Mouse (Mus musculus): ENCODE data around the gene Lix1l.

Gene Lix1l

GRCm38 (mm10) chr3:96600639-96601250, at the start of gene Lix1l:
Gene Lix1l (plus strand): TSS chr3:96601149.
- DNase-seq (ENCODE audit: low spot score in 2 of 2) = peak; percentile 72 to 89

GRCm38 (mm10) chr3:96551203-96551602, 49.7 kb upstream of the Lix1l start:
- DNase-seq (ENCODE audit: low spot score in 2 of 2) = no peak

DNA sequence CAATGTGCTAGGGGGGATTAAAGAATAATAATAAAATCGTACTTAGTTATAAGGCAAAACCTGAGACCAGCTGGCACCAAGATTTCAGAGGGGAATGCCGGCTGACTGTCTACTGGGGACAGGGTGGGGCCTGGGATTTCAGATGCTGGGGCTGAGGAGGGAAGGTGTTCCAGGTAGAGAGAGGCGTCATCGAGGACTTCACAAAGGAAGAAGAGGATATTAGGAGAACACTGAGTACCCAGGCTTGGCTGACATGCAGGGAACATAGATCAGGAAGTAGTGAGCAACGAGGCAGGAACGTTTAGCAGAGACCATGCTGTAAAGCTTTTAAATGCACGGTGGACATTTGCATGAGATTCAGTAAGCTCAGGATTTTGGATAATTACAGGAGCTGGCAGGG, 49.1 kb upstream of the Lix1l start:
- no peak for DNase-seq (ENCODE audit: low spot score in 2 of 2)

GRCm38 (mm10) chr3:96553601-96554000, 47.3 kb upstream of the Lix1l start:
- DNase-seq (ENCODE audit: low spot score in 2 of 2) = no peak

DNA sequence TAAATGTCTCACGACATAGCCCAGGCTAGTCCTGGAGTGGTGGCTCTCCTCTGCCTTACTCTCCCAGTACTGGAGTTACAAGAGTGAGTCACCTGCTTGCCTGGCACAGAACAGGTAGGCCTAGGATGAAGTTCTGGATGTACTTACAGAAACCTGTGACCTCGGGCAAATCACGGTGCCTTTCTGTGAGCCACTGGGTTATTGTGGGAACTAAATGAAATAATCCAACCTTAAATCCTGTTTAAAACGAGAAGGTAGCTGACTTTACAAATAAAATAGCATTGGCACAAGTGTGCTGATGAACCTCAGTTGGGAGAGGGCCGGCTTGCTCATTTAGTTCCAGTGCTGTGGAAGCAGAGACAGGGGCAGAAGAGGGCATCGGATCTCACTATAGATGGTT, 46.7 kb upstream of the Lix1l start:
- no peak for DNase-seq (ENCODE audit: low spot score in 2 of 2)

DNA sequence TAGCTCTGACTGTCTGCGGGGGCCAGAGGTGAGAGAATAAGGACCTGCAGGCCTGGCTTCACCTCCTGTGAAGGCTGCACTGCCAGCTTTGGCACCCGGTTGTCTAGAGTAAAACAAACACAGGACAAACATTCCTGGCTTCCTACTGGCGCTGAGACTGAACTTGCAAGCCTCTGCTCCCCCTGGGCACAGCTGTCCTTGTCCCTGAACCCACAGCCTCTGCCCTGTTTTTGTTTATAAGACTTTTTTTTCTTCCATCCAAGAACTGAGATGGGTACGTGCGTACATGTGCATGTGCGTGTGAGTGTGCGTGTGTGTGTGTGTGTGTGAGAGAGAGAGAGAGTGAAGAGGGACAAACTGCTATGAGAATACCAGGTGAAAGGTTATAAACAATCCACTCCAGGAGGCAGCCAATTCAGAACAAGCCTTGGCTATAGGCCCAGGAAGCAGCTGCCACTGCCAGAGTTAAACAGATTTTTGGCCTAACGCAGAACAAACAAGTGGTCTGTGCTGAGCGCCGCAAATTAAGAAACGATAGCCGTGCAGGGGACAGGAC, 45.8 kb upstream of the Lix1l start:
- DNase-seq (ENCODE audit: low spot score in 2 of 2) = peak in 1 of 2 experiments; percentile 73

GRCm38 (mm10) chr3:96555999-96556614, 44.8 kb upstream of the Lix1l start:
- no peak for DNase-seq (ENCODE audit: low spot score in 2 of 2)

- no peak for DNase-seq (ENCODE audit: low spot score in 2 of 2)
Observed at GRCm38 (mm10) chr3:96556651-96557635, 44.0 kb upstream of the Lix1l start.

DNA sequence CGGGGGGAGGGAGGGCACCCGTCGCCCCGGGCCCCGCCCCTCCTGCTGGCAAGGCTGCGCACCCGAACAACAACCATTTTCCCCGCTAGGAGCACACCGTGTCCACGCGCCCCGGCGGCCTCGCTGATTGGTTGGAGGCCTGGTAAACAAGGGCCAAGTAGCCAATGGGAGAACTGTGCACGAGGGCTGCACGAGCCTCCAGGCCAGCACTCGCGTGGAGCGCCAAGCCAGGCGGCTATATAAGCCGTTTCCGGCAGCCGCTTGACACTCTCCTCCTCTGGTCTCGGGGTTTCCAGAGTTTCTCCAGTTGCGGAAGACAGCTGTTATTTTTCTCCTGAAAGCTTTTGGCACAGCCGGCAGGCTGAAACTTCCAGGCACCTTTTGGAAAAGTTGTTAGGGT, 43.3 kb upstream of the Lix1l start, which contains the start of gene Txnip:
Gene Txnip, plus strand, starts transcription at position 264 of the 400 bp plus-strand sequence.
- peak; percentile 99 to 100 for DNase-seq (ENCODE audit: low spot score in 2 of 2)

DNA sequence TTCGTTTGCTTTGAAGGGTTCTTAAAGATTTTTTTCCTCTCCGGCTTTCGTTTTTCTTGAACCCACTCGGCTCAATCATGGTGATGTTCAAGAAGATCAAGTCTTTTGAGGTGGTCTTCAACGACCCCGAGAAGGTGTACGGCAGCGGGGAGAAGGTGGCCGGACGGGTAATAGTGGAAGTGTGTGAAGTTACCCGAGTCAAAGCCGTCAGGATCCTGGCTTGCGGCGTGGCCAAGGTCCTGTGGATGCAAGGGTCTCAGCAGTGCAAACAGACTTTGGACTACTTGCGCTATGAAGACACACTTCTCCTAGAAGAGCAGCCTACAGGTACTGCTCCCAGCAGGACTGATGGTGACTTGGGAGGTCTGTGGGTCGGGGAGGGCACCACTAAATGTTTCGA, 42.8 kb upstream of the Lix1l start:
- no peak for DNase-seq (ENCODE audit: low spot score in 2 of 2)

DNA sequence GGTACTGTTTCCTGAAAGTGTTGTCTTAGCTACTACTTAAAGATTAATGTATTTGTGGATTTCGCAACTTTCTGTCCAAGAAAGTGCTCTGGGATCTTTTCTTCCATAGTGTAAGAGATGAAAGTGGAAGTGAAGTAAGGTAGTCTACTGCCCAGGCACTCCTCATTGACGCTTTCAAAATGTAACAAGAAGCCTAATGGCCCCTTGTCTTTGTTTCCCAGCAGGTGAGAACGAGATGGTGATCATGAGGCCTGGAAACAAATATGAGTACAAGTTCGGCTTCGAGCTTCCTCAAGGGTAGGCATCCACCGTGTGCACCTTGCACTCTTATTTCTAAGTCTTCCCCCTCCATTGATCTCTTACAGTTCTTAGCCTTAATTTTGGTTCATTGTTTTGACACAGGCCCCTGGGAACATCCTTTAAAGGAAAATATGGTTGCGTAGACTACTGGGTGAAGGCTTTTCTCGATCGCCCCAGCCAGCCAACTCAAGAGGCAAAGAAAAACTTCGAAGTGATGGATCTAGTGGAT, 42.2 kb upstream of the Lix1l start:
- no peak for DNase-seq (ENCODE audit: low spot score in 2 of 2)

DNA sequence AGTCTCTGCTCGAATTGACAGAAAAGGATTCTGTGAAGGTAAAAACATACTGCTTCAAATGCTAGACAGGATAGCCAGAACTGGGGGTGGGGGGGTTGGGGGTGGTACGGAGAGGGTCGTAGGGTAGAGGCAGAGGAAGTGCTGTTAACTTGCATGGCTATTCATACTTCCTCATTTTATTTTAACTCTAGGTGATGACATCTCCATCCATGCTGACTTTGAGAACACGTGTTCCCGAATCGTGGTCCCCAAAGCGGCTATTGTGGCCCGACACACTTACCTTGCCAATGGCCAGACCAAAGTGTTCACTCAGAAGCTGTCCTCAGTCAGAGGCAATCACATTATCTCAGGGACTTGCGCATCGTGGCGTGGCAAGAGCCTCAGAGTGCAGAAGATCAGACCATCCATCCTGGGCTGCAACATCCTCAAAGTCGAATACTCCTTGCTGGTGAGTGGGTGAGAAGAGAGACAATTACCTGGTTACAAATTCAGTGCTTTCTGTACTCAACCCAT, 41.5 kb upstream of the Lix1l start:
- no peak for DNase-seq (ENCODE audit: low spot score in 2 of 2)

DNA sequence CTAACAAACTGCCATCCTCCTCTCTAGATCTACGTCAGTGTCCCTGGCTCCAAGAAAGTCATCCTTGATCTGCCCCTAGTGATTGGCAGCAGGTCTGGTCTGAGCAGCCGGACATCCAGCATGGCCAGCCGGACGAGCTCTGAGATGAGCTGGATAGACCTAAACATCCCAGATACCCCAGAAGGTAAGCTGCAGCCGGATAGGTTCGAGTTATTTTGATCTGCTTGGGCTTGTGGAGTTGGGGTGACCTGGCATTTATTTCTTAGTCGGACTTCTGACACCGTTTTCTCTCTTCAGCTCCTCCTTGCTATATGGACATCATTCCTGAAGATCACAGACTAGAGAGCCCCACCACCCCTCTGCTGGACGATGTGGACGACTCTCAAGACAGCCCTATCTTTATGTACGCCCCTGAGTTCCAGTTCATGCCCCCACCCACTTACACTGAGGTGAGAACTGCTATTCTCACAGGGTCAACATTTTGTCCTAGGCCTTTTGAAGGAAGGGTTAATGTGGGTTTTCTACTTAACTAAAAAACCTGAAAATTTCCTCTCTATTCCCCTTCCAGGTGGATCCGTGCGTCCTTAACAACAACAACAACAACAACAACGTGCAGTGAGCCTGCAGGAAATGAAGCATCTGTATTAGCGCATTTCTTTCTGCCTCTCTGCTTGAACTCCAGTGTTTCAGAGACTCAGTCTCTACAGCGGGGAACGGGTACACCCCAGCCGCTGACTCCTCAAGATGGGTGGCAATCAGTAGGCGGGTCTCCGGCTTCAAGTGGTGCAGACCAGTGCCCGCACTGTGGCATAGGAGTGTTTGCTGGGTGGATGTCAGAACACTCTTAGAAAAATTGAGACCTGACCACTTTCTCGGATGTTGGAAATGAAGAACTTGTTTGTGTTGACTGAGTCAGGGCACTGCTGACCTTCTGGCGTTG, 40.8 kb upstream of the Lix1l start:
- DNase-seq (ENCODE audit: low spot score in 2 of 2) = no peak

DNA sequence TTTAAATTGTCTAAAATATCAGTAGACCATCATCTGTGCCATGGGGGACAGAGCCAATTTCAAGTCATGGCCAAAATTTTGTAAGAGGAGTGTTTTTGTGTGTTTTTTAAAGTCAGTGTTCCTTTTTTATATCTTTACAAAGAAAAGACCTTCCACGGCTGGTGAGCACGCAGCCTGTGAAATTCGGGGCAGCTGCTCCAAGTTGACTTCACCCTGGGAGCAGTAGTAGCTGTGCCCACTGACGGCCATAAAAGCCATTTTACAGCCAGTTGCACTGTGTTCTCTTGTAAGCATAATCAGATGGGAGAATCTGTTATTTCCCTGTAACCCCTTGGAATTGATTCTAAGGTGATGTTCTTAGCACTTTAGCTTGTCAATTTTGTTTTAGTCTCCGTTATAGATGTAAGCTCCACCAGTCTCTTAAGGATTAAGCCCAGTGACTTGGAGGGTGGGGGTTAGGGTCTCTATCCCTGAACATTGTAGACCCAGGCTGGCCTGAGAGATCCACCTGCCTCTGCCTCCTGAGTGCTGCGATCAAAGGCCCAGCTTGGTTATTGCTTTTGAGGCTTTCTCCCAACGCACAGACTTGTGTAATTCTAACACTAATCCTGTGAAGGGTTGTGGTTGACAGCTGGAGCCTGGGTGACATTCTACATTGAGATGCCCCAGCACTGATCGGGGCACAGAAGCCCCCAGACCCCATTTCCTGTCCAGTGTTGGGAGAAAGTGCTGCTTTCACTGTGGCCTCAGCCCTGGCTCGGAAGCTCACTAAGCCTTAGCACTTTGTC, 39.9 kb upstream of the Lix1l start:
- DNase-seq (ENCODE audit: low spot score in 2 of 2) = no peak

GRCm38 (mm10) chr3:96561946-96562681, 38.8 kb upstream of the Lix1l start:
- no peak for DNase-seq (ENCODE audit: low spot score in 2 of 2)

DNA sequence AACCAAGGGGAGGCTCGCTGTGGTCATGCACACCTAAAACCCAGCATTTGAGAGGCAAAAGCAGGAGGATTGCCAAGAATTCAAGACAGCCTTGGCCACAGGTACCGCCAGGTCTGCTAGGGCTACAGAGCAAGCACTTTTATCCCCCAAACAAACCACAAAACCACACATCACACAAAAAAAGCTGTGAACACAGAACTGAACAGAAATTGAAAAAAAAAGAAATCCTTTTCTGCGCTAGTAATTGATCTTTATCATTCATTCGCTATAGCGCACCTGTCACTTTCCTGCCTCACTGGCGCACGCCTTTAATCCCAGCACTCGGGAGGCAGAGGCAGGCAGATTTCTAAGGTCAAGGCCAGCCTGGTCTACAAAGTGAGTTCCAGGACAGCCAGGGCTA, 37.7 kb upstream of the Lix1l start:
- no peak for DNase-seq (ENCODE audit: low spot score in 2 of 2)

- DNase-seq (ENCODE audit: low spot score in 2 of 2) = no peak
Observed at GRCm38 (mm10) chr3:96563911-96564632, 36.9 kb upstream of the Lix1l start.

DNA sequence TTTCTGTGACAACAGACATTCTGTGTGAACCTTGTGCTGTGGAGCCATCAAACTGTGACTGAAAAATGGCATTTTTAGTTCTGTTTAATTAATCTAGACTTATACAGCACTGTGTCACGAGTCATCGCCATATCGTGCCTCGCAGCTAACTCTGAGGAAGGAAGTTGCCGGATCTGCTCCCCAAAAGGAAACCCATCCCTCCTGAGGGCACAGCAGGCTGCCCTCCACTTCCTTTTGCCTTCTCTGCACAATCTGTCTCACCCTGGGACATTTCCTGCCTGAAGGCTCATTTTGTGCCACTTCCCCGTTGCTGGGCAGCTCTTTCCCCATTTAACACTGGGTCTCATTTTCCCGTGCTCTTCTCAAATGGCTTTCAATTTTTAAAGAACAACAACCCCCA, 36.3 kb upstream of the Lix1l start:
- no peak for DNase-seq (ENCODE audit: low spot score in 2 of 2)

Measured in urinary bladder, adult 18-20 months (tissue).